Mouse (Mus musculus): ENCODE data around the gene Sprr2b. TPM values are rescaled to one million over a fixed set of nuclear protein-coding genes. Genes with fewer than 3 reads are reported as not detected.

The Sprr2b gene
- not detected for polyA plus RNA-seq (2017; shearing (Covaris generic))

DNA sequence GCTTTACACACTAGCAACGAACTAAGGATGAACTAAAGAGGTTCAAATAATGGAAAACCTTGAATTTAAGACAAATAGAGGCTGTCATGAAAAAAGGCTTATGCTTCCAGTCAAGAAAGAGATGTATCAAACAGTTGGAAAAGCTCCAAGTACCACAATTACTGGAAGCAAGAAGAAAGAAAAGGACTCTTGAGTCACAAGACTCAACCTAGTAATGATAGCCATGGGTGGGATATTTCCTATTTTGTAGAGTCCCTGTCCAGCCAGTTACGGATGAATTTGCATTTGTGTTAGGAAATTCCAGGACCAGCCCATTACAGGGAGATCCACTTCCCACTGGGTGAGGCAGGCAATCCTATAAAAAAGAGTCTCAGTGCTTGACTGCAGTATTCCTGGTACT lies at the start of gene Sprr2b:
TSS of gene Sprr2b (plus strand) at position 301 of the 400 bp plus-strand sequence.

DNA sequence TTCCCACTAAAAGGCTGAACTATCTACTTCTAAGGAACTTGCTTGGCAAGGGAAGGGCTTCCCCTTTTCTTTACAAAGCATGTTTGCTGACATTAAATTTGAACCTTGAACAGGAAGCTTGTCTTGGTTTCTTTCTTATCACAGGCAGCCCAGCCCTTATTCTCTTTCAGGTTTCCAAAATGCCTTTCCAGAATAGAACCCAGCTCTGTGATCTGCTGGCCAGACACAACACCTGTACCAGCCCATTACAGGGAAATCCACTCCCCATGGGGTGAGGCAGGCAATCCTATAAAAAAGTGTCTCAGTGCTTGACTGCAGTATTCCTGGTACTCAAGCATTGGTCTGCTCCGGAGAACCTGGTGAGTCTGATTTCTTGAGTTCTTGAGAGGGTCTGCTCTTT lies 31.3 kb upstream of the Sprr2b start, which contains the start of gene Sprr2a3:
TSS of gene Sprr2a3 (plus strand) at position 317 of the 400 bp plus-strand sequence.

DNA sequence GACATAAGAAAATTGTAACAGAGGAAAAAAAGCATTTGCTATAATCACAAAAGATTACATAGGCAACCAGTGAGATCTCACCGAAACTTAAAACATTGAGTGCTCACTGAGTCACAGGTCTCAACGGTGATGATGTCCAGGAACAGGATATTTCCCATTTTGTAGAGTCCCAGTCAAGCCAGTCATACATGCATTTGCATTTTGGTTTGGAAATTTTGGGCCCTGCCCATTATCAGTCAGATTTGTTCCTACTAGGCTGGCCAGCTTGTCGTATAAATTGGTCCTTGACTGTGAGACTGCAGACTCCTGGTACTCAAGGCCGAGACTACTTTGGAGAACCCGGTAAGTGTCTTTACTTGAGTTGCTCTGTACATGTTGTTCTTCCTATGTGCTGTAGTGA lies 22.4 kb downstream of the Sprr2b start, which contains the start of gene Sprr2d:
TSS of gene Sprr2d (plus strand) at position 301 of the 400 bp plus-strand sequence.

DNA sequence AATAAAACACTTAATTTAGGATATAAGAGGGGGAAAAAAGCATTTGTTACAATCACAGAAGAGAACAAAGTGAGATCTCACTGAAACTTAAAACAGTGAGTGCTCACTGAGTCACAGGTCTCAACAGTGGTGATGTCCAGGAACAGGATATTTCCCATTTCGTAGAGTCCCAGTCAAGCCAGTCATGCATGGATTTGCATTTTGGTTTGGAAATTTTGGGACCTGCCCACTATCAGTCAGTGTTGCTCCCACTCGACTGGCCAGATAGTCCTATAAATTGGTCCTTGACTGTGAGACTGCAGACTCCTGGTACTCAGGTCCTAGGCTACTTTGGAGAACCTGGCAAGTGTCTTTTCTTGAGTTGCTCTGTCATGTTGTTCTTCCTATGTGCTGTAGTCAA lies 35.4 kb downstream of the Sprr2b start, which contains the start of gene Sprr2e:
TSS of gene Sprr2e (plus strand) at position 301 of the 400 bp plus-strand sequence.

DNA sequence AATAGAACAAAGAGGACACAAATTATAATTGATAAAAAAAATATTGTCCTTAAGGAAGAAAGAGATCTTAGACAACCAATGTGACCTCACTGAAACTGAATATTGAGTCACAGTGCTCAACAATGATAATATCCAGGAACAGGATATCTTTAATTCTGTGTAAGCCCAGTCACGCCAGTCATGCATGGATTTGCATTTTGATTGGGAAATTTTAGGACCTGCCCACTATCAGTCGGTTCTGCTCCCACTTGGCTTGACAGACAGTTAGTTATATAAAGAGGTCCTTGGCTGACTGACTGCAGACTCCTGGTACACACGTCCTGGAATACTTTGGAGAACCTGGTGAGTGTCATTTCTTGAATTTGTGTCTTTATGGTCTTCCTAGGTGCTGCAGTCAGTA lies 48.5 kb downstream of the Sprr2b start, which contains the start of gene Sprr2f:
TSS of gene Sprr2f (plus strand) at position 301 of the 400 bp plus-strand sequence.

Other genes with a start within 250 kb of the Sprr2b start
- not detected for gene Lor, start 233.5 kb upstream of the Sprr2b start, polyA plus RNA-seq (2017; shearing (Covaris generic))
- gene Prr9, start 192.7 kb upstream of the Sprr2b start, polyA plus RNA-seq (2017; shearing (Covaris generic)), result 1 to 10 TPM in 1 of 2 experiments, not detected in 1; 1.1 TPM
- gene Lelp1, start 173.9 kb upstream of the Sprr2b start, polyA plus RNA-seq (2017; shearing (Covaris generic)), result not detected
- gene Sprr2a1, start 100.8 kb upstream of the Sprr2b start, polyA plus RNA-seq (2017; shearing (Covaris generic)), result not detected
- gene Sprr2a2, start 100.7 kb upstream of the Sprr2b start, polyA plus RNA-seq (2017; shearing (Covaris generic)), result not detected
- gene Sprr2a3, start 31.2 kb upstream of the Sprr2b start, polyA plus RNA-seq (2017; shearing (Covaris generic)), result not detected
- not detected for gene Sprr2d, start 22.5 kb downstream of the Sprr2b start, polyA plus RNA-seq (2017; shearing (Covaris generic))
- under 1 TPM in 1 of 2 experiments, not detected in 1; 0.35 TPM for gene Sprr2e, start 35.5 kb downstream of the Sprr2b start, polyA plus RNA-seq (2017; shearing (Covaris generic))
- not detected for gene Sprr2f, start 48.6 kb downstream of the Sprr2b start, polyA plus RNA-seq (2017; shearing (Covaris generic))
- not detected for gene Sprr2h, start 69.1 kb downstream of the Sprr2b start, polyA plus RNA-seq (2017; shearing (Covaris generic))
- gene Sprr2i, start 91.4 kb downstream of the Sprr2b start, polyA plus RNA-seq (2017; shearing (Covaris generic)), result not detected
- not detected for gene Sprr2j-ps, start 101.5 kb downstream of the Sprr2b start, polyA plus RNA-seq (2017; shearing (Covaris generic))
- 10 to 100 TPM; 17.1 to 28.3 TPM for gene Gm9774, start 112.8 kb downstream of the Sprr2b start, polyA plus RNA-seq (2017; shearing (Covaris generic))
- not detected for gene Sprr2k, start 116.0 kb downstream of the Sprr2b start, polyA plus RNA-seq (2017; shearing (Covaris generic))
- not detected for gene Sprr1b, start 122.2 kb downstream of the Sprr2b start, polyA plus RNA-seq (2017; shearing (Covaris generic))
- under 1 TPM in 1 of 2 experiments, not detected in 1; 0.52 TPM for gene Sprr3, start 142.1 kb downstream of the Sprr2b start, polyA plus RNA-seq (2017; shearing (Covaris generic))
- gene Sprr1a, start 169.3 kb downstream of the Sprr2b start, polyA plus RNA-seq (2017; shearing (Covaris generic)), result not detected
- gene Sprr4, start 183.9 kb downstream of the Sprr2b start, polyA plus RNA-seq (2017; shearing (Covaris generic)), result not detected
- not detected for gene 2310046K23Rik, start 217.9 kb downstream of the Sprr2b start, polyA plus RNA-seq (2017; shearing (Covaris generic))